Mouse (Mus musculus) frontal cortex, postnatal 10 days (tissue): ENCODE data around the gene Mcat.
A peak's percentile ranks its signal among the peaks of the same experiment; 100 is the strongest.

Experiments
- DNase-seq, 2 experiments: peaks; one replicate each; pipeline ENCODE4 v3.0.0; 2022; ENCODE audit warnings: low spot score in 2 of 2, mixed read lengths in 1 of 2

Mcat gene

DNA sequence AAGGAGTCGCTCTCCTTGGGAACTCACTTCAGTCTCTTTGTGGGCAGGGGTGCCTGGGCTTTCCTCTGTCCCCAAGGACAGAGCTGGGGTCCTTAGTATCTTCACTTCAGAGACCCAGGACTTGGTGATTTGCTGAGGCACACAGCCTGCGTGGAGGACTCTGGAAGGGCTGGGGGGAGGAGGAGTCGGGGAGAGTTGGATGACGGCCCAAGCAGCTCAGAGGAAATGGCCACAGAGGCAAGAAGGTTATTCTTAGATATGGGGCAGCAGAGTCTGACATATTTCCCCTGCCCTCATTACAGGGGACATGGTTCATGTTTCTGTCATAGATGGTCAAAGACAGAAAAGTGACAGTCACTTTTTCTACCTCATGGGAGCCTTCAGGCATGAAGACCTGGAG lies 23.7 kb downstream of the Mcat start:
- no peak for DNase-seq

DNA sequence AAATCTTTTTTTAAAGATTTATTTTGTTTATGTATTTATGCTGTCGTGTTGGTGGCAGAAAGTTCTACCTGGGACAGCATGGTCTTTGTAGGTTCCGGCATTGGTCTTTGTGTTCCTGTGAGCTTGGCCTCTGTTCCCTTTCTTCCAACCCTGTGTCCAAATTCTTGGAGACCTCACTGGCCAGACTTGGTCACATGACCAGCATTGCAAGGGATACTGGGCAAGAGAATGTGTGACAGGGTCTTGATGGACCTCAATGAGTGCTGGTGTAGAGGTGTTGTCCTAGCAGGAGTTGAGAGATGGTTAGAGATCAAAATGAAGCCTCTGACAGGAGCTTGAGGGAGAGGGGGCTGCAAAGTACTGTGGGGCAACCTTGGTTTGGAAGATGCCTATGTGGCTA lies 24.7 kb downstream of the Mcat start:
- DNase-seq = no peak

DNA sequence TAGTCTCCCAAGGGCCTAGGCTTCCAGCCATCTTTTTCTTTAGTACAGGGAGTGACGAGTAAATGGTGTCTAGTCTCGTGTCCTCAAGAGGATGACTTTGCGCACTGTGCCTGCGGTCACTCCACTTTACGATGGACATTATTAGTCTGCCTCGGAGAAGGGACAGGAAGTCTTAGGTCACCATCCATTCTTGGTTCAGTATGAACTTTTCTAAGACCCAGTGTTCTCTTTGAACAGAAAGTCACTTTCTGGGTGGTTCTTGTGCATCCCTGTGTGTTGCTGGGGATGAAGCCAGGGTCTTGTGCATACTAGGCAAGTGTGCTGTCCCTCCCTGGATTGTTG lies 27.7 kb downstream of the Mcat start:
- DNase-seq = no peak

DNA sequence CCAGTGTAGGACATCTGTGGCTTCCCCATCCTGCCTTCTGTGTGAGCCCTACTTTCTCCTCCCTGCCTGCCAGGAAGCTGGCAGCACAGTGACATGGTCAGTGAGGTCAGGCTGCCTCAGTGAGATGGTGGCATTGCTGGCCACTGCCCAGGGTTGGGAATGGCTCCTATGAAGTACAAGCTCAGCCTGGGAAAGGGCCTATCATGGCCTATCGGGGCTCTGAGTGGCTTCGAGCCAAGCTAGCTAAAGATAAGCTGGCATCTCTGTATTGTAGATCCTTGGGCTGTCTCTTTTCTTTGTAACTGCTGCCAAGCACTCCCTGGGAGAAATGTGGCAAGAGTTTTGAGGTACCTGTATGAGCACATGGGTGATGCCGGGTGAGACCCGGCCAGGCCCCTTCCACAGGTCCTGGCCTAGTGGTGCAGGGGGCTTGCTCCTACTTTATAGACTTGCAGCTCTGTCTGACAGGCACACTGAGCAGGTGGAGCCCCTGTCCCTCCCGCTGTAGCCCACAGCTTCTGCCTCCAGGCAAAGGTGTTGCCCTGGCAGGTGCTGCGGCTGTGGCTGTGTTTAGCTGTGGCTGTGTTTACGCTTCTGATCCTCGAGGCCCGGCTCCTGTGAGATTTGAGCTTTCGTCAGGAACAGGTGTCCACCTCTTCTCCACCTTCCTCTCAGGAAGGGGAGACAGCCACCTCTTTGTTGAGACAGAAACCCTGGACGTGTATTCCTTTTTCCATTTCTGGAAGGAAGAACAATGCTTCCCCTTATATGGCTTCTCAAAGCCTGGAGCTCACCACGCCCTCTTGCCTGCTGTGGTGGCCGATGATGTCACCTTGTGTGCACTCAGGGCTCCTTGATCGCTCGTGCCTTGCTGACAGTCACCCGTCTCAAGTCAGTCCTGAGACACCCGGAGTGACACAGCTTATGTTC lies 28.4 kb downstream of the Mcat start:
- DNase-seq = no peak

DNA sequence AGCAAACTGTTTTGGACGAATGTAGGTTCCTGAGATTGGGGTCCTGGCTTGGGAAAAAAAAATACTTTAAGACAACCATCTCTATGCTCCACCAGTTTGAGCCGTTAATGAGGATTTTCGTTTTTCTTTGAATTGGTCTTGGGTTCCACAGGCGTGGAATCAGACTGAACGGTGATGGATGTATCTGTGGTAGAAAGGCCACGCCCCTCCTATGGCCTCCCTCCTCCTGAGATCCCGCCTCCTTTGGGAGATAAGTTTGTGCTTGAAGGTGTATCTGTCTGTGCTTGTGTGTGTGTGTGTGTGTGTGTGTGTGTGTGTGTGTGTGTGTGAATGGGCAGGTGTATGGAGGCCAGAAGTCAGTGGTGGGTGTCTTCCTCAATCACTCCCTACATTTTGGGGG lies 31.0 kb downstream of the Mcat start:
- no peak for DNase-seq

DNA sequence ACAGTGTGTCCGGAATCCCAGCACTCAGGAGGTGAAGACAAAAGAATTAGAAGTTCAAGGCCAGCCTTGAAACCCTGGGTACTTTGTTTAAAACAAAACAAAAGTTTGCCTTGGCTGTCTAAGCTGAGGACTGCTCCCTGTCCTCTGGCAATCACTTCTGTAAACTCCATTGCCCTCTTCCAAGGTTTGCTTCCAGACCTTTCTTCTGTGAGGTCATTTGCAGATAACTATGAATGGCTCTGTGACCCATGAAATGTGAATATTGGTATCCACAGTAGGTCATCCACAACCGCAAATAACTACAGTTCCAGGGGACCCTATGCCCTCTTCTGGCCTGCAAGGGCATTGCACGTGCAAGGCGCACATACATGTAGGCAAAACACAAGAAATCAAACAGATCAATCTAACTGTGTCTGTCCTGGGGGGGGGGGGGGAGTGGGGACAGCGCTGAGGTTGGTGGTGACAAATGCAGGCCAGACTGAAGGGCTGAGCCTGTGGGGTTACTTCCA lies 31.6 kb downstream of the Mcat start:
- DNase-seq = no peak

DNA sequence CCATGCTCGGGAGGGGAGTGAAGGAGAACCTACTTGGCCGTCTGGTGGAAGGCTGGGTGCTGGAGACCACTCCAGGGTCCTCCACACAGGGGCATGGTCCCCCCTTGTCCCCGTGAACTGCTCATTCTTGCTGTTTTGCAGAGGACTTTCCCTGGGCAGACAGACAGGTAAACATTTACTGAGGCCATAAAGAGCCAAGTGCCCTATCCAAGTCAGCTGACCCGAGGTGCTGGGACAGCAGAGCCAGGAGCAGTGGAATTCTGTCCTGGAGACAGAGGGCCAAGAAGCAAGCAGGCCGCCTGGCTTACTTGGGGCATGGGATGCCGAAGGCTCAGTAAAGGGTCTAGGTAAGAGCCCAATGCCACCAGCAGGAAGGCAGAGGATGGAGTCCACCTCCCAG lies 32.9 kb downstream of the Mcat start:
- no peak for DNase-seq

DNA sequence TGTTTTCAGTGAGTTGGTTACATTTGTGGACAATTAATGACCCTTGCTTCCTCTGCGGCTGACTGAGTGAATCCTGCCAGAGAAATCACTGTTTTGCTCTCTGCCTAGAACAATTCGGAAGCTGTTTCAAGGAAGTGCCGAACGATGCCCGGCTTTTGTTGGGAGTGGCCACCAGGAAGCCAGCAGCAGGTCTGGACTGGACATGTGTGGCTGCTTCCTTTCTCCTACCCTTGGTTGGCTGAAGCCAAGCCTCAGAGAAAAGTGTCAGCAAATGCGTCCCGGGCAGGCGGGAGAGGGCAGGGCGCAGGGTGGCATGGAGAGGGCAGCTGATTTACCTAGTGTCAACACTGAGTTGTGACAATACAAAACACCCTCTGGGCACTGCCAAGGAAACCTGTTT lies 33.4 kb downstream of the Mcat start:
- no peak for DNase-seq

DNA sequence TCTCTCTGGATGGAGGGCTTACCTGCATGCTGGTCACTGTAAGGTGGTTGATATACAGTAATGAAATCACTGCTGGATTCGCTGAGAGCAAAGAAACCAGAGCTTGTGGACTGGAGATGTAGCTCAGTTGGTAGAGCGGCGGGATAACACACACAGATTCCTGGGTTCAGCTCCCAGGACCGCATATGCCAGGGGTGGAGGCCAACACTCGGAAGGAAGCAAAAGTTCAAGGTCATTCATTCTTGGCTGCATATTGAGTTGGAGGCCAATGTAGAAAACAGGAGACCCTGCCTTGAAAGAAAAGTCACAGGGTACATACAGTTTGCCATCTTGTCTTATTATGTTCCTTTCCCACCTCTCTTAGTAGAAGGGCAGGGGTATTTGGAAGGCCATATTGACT lies 33.8 kb downstream of the Mcat start:
- no peak for DNase-seq

DNA sequence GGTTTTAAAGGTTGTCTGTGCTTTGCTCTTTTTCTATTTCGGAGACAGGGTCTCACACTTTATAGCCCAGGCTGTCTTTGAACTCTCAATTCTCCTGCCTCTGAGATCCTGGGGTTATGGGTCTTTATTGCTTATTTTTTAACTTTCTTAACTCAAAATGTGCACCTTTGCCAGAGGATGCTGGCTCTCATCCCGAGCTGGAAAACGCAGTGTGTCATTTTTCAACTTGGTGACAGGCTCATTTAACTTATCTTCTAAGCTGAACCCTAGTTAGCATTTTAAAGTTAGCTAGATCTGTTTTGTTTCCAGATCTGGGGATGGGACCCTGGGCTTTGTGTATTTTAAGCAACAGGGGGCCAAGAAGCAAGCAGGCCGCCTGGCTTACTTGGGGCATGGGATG lies 34.7 kb downstream of the Mcat start:
- no peak for DNase-seq

DNA sequence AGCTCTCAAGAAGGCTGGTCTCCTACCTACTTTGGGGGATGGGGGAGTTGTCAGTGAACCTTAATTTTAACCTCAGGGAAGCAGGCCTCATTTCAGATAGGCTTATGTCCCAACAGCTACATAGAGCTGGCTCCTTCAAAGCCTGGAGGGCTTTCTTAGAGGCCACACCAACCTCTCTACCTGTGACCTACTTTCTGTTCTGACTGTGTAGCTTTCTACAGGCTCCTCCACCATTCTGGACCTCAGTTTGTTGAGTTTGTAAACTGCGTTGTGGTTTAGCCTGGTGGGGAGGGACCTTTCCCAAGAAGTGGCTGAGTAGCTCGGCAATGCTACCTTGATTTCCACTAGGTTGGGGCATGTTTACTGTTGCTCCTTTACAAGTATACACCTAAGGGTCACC lies 35.8 kb downstream of the Mcat start:
- DNase-seq = no peak

DNA sequence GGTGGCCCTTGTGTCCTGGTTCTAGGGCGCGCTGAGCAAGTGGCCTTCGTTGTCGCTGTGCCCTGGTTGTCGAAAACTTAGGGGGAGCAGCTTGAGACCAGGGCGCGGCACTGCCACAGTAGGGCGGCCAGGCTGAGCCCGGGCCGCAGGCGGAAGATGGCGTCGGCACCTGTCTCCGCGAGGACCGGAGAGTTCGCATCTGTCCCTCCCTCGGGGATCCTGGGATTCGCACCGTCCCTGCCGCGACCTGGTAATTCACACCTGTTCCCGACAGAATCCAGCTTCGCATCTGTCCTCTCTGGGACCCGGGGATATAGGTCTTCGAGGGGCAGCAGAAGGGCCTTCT lies 36.5 kb downstream of the Mcat start:
- no peak for DNase-seq

DNA sequence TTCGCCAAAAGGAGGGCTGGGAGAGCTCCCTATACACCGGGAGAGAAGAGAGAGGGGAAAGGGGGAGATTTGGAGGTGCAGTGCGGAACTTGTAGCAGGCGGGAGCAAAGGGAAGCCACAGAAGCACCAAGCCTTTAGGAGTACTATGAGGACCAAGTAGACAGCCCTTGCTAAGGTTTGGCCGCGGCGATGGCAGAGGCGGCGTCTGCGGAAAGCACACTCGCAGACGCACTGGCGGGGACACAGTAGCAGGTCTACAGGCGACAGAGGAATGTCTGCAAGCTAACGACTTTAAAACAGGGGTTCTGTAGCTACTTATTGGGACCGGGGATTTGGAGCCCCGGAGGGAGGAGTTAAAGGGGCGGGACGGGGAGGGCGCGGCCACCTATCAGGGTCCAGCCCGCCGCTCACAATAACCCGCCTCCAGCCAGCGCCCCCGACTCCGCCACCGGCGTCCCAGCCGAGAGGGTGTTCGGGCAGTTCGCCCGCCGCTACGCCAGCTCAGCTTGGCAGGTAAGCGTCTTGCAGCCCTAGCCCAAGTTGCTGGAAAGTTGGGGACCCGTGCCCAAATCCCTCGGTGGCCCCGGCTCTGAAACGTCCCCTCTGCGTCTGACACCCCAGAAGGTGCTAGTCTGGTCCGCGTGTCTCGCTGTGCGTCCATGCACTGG lies 37.0 kb downstream of the Mcat start, which contains the start of gene Bik:
Gene Bik, plus strand, starts transcription at position 439 of the 668 bp plus-strand sequence.
- no peak for DNase-seq

DNA sequence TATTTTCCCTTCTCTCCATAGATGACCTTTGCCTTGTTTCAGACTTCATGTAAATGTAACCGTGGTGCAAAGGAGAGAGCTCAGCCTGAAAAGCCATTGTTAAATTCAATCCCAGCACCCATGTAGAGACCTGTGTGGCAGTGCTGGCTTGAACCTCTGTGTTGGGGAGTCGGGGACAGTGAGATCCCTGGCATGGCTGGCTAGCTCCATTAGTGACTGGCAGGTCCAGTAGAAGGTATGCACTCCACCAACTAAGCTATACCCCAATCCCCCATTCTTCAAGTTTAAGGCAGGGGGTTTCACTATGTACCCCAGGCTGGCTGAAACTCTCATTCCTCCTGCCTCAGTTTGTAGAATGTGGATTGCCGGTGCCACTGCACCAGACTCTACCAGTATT lies 39.3 kb downstream of the Mcat start:
- no peak for DNase-seq

DNA sequence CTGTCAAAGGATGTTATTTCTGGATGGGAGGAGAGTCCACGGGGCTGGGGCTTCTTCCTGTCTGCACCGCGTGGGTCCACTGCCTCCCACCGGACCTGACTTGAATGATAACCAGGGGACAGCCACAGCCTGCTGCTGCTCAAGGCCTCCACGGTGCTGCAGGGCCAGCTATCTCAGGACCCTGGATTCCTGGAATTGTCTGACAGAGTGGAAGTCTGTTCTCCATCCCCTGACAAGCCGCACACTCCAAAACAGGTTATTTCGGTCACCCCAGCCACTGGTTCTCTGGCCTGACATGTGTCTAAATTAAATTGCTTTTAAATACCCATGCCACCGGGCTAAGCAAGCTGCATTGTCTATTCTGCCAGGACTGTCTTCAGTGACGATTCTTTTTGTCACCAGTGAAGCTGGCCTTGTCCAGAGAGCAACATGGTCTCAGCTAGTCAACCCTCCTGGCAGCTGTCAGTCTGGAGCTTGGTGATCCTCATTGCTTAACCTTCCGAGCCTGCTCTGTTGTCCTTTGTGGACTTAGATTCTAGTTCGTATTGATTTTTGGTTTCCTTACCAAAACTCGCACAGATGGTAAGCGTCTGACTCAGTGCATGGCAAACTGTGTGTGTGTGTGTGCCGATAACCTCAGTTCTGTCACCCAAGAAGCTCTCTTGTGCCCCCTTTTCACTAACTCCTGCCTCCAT lies 39.8 kb downstream of the Mcat start:
- DNase-seq = no peak

DNA sequence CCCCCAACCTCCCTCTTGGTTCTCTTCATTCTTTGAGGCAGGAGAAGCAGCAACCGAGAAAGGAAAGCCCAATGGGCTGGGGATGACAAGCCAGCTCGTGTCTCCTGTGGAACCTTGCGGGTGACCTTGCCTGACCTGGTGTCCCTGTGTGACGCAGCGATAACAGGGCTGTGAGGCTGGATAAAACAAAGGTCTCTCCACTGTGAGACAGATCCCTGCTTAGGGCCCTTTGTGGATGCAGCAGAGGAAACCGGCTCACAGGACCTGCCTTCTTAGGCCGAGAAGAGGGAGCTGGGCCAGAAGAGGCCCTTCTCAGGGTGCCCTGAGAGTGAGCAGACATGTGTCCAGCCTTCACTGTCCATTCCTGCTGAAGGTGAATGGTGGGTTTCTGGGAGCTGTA lies 40.4 kb downstream of the Mcat start:
- no peak for DNase-seq

DNA sequence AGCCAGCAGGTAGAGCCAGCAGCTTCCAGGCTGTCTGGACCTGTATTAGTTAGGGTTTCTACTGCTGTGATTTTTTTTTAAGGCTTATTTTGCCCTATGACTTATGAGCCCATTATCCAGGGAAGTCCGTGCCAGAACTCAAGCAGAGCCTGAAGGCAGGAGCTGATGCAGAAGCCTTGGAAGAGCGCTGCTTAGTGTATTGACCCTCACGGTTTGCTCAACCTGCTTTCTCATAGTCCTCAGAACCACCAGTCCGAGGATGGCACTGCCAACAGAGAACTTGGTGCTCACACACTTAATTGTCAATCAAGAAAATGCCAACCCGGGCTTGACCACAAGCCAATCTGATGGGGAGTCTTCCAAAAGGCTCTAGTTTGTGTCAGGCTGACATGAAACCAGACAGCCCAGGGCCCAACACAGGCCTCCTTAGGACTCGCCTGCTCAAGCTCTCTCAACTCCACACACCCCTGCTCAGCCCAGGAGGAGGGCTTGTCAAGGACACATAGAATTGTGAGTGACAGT lies 42.7 kb downstream of the Mcat start:
- DNase-seq = no peak

DNA sequence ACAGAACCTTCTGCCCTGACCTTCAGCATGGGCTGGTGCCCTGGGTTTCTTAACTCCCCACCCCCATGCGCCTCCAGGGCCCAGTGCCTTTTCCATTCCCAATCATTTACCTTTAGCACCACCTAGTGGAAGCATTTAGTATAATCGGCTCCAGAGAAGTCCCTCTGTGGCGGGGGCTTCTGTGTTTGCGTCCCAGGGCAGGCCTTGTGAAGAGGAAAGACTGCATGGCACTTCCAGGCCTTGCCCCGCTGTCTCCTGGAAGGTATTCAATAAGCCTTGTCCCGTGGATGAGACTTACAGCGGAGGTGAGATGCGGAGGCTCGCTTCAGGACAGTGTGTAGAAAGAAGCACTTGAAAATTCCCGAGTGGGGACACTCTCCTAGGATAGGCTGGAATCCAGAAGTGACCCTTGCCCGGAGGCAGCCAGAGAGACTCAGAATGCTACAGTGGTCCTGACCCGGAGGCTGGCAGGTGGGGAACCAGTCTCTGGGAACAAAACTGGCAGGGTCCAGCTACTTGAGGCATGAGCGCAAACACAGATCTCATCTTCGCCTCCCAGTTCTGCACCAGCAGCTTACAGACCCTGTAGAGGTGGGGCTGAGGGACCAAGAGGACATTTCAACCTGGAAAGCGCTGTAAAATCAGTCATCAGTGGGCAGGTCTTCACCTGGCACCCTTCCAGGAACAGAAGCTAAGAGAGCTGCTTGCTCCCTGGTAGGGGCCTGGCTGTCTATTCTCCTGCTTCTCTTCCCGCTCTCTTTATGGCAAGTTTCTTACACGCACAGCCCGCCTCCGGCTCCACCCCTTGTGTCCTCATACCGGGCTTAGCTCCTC lies 45.2 kb downstream of the Mcat start:
- DNase-seq = peak; percentile 20 to 46

DNA sequence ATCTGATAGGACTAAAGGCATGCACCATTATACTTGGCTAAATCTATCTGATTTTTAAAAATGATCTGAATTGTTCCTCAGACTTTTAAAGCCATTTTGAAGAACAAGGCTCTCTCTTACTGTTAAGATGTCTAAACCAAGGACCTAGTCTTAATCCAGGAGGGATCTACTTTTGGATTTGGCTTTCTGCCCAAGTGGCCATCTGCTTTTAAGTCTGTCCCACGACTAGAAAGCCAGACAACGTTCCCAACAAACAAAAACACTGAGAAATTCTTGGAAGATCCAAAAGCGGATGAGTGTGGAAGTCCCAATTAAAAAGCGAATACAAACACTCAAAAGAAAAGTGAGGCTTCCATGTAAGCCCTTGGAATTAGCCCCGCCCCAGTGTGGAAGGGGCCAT lies 48.6 kb downstream of the Mcat start:
- no peak for DNase-seq

DNA sequence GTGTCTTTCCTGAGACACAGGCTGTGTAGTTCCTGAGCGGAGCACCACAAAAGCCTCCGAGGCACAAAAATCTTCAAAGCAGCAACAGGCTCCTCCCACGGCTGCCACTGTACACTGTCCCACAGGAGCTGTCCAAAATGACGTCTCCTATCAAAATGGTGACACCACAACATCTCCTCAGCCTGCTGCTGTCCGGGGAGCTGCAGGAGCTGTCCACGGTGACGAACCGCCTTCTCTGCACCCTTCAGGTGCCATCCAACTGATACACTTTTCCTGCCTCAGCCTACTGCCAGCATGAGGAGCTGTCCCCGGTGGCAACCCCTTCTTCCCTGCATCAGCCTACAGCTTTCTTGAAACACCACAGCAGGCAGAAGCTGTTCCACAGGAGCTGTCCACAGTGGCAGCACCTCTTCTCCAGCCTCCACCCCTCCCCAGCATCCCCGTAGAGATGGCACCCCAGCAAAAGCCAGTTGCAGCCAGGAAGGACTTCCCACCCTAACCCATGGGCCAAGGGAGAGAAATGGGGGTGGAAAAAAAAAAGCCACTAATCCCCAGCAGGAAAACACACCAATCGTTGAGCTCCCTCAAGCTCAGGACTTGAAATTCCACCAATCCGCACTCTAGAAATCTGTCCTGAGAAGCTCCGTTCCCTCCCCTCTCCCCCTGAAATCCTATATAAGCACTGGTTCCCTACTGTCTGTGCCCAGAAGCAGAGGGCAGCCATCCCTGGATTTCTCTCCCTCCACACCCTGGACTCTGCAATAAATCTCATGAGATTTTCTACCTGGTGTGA lies 50.9 kb downstream of the Mcat start:
- DNase-seq = no peak
